Mouse (Mus musculus): ENCODE measurements around the gene Krtap31-1. TPM values are rescaled to one million over a fixed set of nuclear protein-coding genes. Genes with fewer than 3 reads are reported as not detected.
"Not testable (repeated sequence)": the region's sequence is repeated elsewhere in the genome, so short reads cannot be mapped to it uniquely, and the experiment has no call there.

Krtap31-1 gene
- not detected for total RNA-seq (2021)

GRCm38 (mm10) chr11:99907620-99908019 is at the start of gene Krtap31-1:
Gene Krtap31-1, plus strand, starts transcription at chr11:99907920.
- DNase-seq (ENCODE audit: extremely low spot score in 1 of 2, low spot score in 2 of 2) = no peak
- intact Hi-C loops (cut with DNase I) = no loop called here

- intact Hi-C loops (cut with DNase I) = no loop called here
- no peak for DNase-seq (ENCODE audit: extremely low spot score in 1 of 2, low spot score in 2 of 2)
Observed at GRCm38 (mm10) chr11:99858761-99859160, 49.0 kb upstream of the Krtap31-1 start.

- DNase-seq (ENCODE audit: extremely low spot score in 1 of 2, low spot score in 2 of 2); intact Hi-C loops (cut with DNase I): not testable (repeated sequence)
Observed at GRCm38 (mm10) chr11:99864176-99864575, 43.5 kb upstream of the Krtap31-1 start, which contains the start of gene Gm11559. Gene Gm11559, plus strand, starts transcription at chr11:99864476.

DNA sequence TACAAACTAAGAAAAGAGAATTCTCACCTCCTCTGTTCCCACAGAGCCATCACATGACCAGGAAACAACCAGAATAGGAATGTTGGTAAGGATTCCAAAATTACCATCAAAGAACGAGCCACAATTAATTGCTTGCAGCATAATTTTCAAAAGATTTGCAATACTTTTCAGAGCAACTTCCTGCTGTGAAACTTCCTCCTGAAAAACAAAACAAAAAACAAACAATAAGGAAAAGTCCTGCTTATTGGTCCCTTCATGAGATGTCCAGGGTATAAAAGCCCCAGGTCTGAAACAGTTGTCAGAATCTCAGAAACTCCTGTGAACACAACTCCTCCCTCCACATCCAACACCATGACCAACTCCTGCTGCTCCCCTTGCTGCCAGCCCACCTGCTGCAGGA is 34.6 kb upstream of the Krtap31-1 start, which contains the start of gene Krtap9-1:
Krtap9-1 (plus strand) TSS at position 301 of the 400 bp plus-strand sequence.
- intact Hi-C loops (cut with DNase I); DNase-seq (ENCODE audit: extremely low spot score in 1 of 2, low spot score in 2 of 2): not testable (repeated sequence)

DNA sequence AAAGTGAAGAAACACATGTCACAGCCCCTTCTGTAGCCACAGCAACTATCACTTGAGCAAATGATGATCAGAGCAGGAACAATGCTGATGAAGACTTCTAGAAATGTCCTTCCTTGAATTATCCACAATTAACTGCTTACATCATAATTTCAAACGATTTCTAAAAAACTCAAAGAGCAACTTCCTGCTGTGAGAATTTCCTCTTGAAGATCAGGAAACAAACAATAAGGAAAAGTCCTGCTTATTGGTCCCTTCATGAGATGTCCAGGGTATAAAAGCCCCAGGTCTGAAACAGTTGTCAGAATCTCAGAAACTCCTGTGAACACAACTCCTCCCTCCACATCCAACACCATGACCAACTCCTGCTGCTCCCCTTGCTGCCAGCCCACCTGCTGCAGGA is 28.8 kb upstream of the Krtap31-1 start, which contains the start of gene Gm11567:
Gm11567 (plus strand) TSS at position 301 of the 400 bp plus-strand sequence.
- DNase-seq (ENCODE audit: extremely low spot score in 1 of 2, low spot score in 2 of 2); intact Hi-C loops (cut with DNase I): not testable (repeated sequence)

DNA sequence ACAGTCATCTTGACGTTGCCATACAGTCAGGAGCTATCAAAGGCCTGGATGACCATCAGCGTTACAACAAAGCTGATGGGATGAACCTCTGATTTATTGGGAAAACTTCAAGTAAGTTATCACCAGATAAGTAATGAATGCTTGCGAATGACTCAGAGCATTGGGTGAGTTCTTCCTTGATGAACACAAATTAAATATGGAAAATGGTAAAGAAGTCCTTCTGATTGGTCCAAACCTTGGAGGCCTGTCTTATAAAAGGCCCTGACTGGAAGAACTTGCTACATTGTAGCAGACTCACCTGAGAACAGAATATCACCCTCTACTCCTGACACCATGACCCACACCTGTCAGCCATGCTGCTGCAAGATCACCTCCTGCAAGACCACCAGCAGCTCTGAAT is 6.7 kb downstream of the Krtap31-1 start, which contains the start of gene Gm11565:
Gm11565 (plus strand) TSS at position 301 of the 400 bp plus-strand sequence.
- intact Hi-C loops (cut with DNase I) = no loop called here
- DNase-seq (ENCODE audit: extremely low spot score in 1 of 2, low spot score in 2 of 2) = no peak

DNA sequence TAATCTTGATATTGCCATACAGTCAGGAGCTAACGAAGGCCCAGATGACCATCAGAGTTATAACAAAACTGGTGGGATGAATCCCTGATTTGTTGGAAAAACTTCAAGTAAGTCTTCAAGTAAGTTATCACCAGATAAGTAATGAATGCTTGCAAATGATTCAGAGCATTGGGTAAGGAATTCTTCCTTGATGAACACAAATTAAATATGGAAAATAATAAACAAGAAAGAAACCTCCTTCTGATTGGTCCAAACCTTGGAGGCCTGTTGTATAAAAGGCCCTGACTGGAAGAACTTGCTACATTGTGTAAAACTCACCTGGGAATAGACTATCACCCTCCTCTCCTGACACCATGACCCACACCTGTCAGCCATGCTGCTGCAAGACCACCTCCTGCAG is 28.3 kb downstream of the Krtap31-1 start, which contains the start of gene Krtap31-2:
Krtap31-2 (plus strand) TSS at position 301 of the 400 bp plus-strand sequence.
- DNase-seq (ENCODE audit: extremely low spot score in 1 of 2, low spot score in 2 of 2) = no peak
- intact Hi-C loops (cut with DNase I) = no loop called here

- intact Hi-C loops (cut with DNase I) = no loop called here
- no peak for DNase-seq (ENCODE audit: extremely low spot score in 1 of 2, low spot score in 2 of 2)
Observed at GRCm38 (mm10) chr11:99937751-99938264, 30.1 kb downstream of the Krtap31-1 start.

GRCm38 (mm10) chr11:99948175-99948574 is 40.5 kb downstream of the Krtap31-1 start, which contains the start of gene Krtap9-5:
Gene Krtap9-5, plus strand, starts transcription at chr11:99948475.
- intact Hi-C loops (cut with DNase I) = no loop called here
- no peak for DNase-seq (ENCODE audit: extremely low spot score in 1 of 2, low spot score in 2 of 2)

Other genes with a start within 250 kb of the Krtap31-1 start
- gene Gm11563, start 249.0 kb upstream of the Krtap31-1 start, total RNA-seq (2021) = not detected
- not detected for gene Krtap4-6, start 242.0 kb upstream of the Krtap31-1 start, total RNA-seq (2021)
- gene Gm14190, start 217.2 kb upstream of the Krtap31-1 start, total RNA-seq (2021) = not detected
- not detected for gene Gm14180, start 173.6 kb upstream of the Krtap31-1 start, total RNA-seq (2021)
- not detected for gene Gm11595, start 135.0 kb upstream of the Krtap31-1 start, total RNA-seq (2021)
- not detected for gene Krtap4-8, start 127.2 kb upstream of the Krtap31-1 start, total RNA-seq (2021)
- gene Krtap4-9, start 122.7 kb upstream of the Krtap31-1 start, total RNA-seq (2021) = not detected
- gene Gm11596, start 114.5 kb upstream of the Krtap31-1 start, total RNA-seq (2021) = not detected
- gene Gm11569, start 109.0 kb upstream of the Krtap31-1 start, total RNA-seq (2021) = not detected
- not detected for gene Gm11554, start 103.5 kb upstream of the Krtap31-1 start, total RNA-seq (2021)
- gene Krtap4-13, start 98.0 kb upstream of the Krtap31-1 start, total RNA-seq (2021) = not detected
- not detected for gene Gm11564, start 92.3 kb upstream of the Krtap31-1 start, total RNA-seq (2021)
- not detected for gene 2300003K06Rik, start 69.9 kb upstream of the Krtap31-1 start, total RNA-seq (2021)
- not detected for gene Krtap4-16, start 56.3 kb upstream of the Krtap31-1 start, total RNA-seq (2021)
- gene Gm11568, start 50.0 kb upstream of the Krtap31-1 start, total RNA-seq (2021) = not detected
- not detected for gene Gm11559, start 43.4 kb upstream of the Krtap31-1 start, total RNA-seq (2021)
- not detected for gene Krtap9-1, start 34.5 kb upstream of the Krtap31-1 start, total RNA-seq (2021)
- gene Gm11567, start 28.7 kb upstream of the Krtap31-1 start, total RNA-seq (2021) = not detected
- gene Gm11565, start 6.8 kb downstream of the Krtap31-1 start, total RNA-seq (2021) = not detected
- not detected for gene Krtap31-2, start 28.4 kb downstream of the Krtap31-1 start, total RNA-seq (2021)
- gene Krtap9-5, start 40.6 kb downstream of the Krtap31-1 start, total RNA-seq (2021) = not detected
- gene Krtap29-1, start 71.1 kb downstream of the Krtap31-1 start, total RNA-seq (2021) = not detected
- gene Krtap16-1, start 78.7 kb downstream of the Krtap31-1 start, total RNA-seq (2021) = not detected
- not detected for gene Krtap17-1, start 86.1 kb downstream of the Krtap31-1 start, total RNA-seq (2021)
- gene Krt33a, start 108.3 kb downstream of the Krtap31-1 start, total RNA-seq (2021) = not detected
- gene Krt33b, start 121.9 kb downstream of the Krtap31-1 start, total RNA-seq (2021) = not detected
- gene Krt34, start 133.6 kb downstream of the Krtap31-1 start, total RNA-seq (2021) = not detected
- not detected for gene Krt31, start 142.6 kb downstream of the Krtap31-1 start, total RNA-seq (2021)
- not detected for gene Krt32, start 180.3 kb downstream of the Krtap31-1 start, total RNA-seq (2021)
- gene Krt35, start 188.3 kb downstream of the Krtap31-1 start, total RNA-seq (2021) = not detected
- not detected for gene Krt36, start 197.7 kb downstream of the Krtap31-1 start, total RNA-seq (2021)
- gene Krt13, start 213.6 kb downstream of the Krtap31-1 start, total RNA-seq (2021) = not detected
- not detected for gene Krt15, start 228.0 kb downstream of the Krtap31-1 start, total RNA-seq (2021)
- 1 to 10 TPM in 1 of 2 experiments, under 1 TPM in 1; 0.73 to 1.1 TPM for gene Krt19, start 240.7 kb downstream of the Krtap31-1 start, total RNA-seq (2021)

All from left cerebral cortex, postnatal 10 days (tissue).